Mouse (Mus musculus): ENCODE data around the gene Nr1i2.
"Not testable (repeated sequence)": the region's sequence is repeated elsewhere in the genome, so short reads cannot be mapped to it uniquely, and the experiment has no call there.

Gene Nr1i2

DNA sequence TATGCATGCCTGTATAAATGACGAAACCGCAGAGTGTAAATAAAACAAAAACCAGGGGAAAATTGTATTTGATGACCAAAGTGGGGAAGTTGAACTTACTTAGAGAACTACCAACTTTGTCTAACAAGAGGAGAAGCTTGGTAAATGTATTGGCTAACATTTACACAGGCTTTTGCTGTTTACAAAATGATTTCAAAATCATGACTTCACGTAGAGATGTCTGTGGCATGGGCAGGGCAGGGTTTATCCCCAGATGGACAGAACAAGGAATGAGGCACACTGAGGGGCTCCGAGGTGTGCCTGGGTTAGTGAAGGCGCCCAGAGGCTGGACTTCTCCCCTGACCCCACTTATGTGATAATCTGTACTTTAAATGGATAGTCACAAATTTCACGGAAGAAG, 7.3 kb downstream of the Nr1i2 start:
- no peak for DNase-seq (ENCODE audit: low spot score in 2 of 2)

DNA sequence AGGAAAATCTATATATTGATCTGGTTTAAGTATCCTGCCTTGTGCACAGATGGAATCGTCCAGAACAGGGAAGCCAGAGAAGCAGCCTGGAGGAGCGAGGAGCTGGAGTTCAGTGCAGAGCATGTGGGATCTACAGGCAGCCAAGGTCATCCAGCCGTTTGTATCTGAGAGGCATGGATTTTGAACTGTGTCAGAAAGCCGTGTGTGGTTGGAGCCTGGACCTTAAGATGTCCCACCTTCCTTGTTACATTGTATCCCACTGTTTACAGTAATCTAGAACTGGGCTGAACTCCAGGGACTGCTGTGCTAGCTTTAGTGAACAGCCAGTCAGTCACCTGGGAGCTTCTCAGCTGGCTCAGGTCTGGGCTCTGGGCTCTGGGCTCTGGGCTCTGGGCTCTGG, 8.1 kb downstream of the Nr1i2 start:
- DNase-seq (ENCODE audit: low spot score in 2 of 2), result no peak

DNA sequence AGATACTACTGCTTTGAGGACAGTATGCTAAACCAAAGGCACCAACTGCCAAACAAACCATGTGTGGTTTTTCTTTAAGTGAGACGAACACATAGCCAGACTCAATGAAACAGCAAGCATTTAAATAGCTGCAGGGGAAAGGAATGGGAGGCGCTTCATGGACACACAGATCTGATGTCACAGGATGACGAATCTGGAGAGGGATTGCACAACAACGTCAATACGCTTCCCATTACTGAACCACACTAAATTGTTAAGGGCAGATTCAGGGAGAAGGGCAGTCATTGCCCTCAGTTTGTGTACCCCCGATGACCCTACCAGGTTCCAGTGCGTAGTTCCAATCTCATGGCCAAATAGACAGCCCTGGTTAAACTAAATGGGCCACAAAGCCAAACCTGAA, 8.8 kb downstream of the Nr1i2 start:
- no peak for DNase-seq (ENCODE audit: low spot score in 2 of 2)

DNA sequence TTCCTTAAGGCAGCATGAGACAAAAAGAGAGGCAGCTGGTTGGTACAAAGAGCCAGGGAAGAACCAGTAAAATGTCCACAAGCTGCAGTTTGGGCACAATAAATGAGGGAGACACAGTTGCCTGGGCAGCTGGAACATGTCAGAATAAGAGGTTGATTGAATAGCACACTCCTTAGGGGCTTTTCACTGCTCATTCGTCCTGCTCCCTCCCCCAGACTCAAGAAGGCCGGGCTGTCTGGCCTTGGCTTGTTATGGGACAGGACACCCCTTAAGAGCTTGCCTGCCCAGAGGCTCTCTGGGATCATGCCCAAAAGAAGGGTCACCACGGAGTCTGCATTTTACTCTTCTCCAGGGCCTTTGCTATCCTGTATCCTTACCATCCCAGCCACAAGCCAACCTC, 11.3 kb downstream of the Nr1i2 start:
- no peak for DNase-seq (ENCODE audit: low spot score in 2 of 2)

DNA sequence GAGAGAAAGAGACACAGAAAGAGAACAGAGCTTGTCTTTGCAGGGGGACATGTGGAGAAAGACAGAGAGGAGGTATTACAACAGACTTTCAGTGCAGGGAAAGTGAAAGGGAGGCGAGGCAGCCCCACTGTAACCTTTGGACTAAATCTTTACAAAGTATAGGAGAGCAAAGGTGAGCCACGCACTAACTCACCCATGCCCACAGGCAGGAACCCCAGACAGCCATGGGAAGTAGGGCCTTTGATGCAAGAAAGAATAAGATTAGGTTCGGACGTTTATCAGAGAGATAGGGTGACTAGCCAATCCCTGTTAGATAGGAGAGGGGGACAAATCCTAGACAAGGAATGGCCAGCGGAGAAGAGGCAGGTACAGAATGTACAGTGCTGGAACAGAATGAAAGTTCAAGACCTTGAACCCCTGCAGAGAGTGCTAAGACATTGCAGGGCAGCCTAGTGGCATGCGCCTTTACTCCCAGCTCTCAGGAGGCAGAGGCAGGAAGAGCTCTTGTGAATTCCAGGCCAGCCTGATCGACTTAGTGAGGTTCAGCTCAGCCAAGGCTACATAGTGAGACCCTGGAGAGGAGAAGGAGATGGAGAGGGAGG, 12.0 kb downstream of the Nr1i2 start:
- no peak for DNase-seq (ENCODE audit: low spot score in 2 of 2)

DNA sequence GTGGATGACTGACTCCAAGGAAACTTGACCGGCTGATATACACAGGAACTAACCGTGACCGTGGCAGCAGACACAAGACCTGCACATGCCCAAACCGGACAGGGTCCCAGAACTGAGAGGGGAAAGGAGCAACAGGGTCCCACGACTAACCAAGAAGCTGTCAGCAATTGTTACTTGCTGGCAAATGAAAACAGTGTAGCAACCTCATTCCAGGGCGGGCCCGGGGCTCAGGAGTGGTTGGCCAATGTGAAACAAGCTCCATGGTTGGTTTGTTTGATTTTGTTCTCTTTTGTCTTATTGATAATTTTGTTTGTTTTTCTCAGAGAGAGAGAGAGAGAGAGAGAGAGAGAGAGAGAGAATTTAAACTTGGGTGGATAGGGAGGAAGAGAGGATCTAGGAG, 13.7 kb downstream of the Nr1i2 start:
- no peak for DNase-seq (ENCODE audit: low spot score in 2 of 2)

DNA sequence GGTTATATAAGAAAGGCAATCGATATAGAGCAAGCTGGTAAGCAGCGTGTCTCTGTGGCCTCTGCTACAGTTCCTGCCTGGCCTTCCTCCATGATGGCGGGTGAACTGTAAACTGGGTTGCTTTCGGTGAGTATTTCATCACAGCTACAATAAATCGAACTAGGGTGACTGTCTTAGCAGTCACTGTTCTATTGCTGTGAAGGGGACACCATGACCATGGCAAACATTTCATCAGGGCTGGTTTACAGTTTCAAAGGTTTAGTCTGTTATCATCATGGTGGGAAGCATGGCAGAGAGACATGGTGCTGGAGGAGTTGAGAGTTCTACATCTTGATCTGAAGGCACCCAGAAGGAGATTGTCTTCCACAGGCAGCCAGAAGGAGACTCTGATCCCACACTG, 14.8 kb downstream of the Nr1i2 start:
- no peak for DNase-seq (ENCODE audit: low spot score in 2 of 2)

DNA sequence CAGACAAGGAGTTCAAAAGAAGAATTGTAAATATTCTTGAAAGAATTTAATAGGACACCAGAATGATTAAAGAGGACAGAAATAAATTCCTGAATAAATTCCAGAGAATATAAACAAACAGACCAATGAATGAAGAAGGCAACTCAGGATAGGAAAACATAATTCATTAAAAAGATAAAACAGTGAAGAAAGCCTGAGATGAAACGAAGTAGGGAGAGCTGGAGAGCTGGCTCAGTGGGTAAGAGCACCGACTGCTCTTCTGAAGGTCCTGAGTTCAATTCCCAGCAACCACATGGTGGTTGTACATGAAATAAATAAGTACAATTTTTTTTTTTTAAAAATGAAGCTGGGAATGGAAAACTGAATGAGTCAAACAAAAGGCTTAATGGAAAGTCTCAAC, 19.9 kb downstream of the Nr1i2 start:
- DNase-seq (ENCODE audit: low spot score in 2 of 2), result no peak

DNA sequence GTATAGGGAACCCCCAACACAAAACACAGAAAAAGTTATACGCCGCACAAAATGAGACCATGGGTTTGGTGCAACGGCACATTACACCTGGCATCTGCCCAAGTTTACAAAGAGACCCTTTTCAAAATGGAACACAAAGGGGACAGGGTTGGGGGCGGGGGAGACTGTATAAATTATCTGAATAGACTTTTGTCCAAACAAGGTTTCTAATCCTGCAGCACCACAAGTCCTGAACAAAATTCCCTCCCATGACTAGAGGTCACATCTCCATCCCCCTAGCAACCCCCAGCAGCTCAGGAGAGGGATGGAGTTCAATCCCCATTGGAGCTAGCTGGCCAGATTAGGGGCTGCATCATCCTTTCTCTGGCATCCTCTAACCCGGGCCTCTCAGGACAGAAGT, 22.1 kb downstream of the Nr1i2 start:
- DNase-seq (ENCODE audit: low spot score in 2 of 2), result no peak

DNA sequence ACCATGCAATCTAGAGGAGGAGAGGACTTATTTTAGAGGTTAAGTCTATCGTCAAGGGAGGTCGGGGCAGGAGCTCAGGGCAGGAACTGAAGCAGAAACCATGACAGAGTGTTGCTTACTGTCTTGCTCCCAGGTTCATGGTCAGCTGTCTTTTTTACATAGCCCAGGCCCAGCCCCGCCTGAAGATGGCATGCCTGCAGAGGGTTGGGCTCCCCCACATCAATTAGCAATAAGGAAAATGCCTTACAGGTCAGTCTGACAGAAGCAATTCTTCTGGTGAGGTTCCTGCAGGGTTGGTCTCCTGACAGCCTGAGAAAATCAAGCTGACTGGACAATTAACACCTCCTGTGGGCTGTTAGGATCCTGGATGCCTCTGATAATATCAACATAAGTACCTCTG, 23.0 kb downstream of the Nr1i2 start:
- DNase-seq (ENCODE audit: low spot score in 2 of 2), result no peak

DNA sequence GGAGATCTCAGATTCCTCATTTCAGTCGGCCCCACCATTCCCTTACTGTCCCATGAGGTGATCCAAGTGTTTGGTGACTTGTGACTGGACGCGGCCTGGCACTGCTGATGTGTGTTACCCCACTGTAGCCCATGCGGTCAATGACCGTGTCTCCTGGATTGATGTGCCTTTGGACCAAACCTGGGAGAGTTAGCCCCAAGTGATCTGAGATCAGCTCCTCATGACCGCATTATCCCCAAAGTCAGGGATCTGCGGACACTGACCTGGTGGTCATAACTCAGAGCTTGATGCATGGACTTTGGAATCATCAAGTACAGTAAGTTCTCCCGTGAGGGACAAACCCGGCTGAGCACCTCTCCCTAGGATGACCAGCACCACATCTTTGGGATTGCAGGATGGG, 38.7 kb downstream of the Nr1i2 start:
- DNase-seq (ENCODE audit: low spot score in 2 of 2), result no peak

DNA sequence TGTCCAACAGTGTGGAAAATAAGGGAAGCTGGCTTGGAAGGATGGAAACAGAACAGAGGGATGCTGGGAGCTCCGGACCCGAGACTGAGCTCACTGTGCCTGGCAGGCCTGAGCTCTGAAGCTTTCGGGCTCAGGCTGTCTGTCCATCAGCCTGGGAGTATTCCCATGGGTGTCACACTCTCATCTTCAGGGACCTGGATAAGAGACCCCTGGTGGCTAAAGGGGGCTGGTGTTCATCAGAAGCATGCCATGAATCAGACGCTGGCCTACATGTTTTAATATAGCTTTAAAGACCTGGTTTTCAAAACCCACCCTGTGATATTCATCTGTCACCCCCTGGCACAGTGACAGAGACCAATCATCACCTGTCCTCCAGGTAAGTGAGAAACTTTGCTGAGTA, 39.5 kb downstream of the Nr1i2 start:
- no peak for DNase-seq (ENCODE audit: low spot score in 2 of 2)

DNA sequence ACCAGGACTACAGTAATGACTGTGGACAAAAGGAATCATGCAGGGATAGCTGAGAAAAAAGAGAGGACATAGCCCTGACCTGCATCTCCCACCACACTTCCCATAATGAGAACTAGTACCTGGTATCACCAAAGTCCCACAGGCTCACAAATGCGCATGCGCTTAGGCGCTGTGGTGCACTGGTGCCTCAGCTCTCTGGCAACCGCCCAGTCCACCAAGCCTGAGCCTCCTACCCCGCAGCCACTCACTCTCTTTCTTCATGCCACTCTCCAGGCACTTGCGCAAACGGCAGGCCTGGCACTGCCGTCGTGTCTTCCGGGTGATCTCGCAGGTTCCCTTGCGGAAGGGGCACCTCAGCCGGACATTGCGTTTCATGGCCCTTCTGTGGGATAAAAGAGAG, 40.6 kb downstream of the Nr1i2 start:
- DNase-seq (ENCODE audit: low spot score in 2 of 2), result no peak

DNA sequence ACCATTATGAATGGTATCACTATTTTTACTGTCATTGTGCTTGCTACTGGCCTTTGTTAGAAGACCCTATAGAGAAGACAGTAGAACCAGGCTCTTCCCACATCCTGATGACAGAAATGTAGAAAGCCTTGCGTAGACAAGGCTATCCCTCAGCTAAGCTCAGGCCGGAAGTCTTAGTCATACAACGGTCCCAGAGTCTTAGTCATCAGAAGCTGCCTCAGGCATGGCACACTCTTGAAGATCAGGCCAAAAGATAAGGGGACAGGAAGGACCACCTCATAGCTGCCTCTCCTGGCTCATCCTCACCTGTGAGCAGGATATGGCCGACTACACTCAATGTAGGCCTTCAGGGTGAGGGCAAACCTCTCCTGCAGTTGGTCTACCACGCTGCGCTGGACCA, 44.2 kb downstream of the Nr1i2 start:
- no peak for DNase-seq (ENCODE audit: low spot score in 2 of 2)

DNA sequence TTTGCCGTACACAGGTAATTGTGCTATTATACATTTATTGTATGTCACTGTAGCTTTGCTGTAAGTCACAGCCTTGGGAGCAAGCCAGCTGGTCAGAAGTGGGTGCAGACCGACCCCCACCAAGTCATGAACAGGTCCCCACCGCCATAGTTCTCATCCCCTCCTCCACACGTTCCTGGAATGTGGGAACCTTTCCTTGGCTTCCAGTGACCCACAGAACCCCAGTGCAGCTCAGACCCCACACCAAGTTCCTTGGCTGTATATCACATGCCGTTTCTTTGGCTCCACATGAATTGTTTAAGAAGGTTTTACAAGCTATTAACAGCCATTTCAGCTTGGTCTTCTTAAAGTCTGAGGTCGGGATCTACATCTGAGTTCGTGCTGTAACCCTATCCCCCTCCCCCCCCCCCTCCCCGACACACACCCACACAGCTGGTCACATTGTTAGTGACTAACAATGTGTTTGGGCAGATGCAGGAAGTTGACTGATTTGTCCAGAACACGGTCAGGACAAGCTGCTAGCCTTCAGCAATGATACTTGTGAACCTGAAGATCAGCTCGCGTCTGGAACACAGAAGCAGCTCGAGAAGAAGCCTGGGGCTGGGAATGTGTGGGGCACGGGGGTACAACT, 46.2 kb downstream of the Nr1i2 start:
- DNase-seq (ENCODE audit: low spot score in 2 of 2), result no peak

DNA sequence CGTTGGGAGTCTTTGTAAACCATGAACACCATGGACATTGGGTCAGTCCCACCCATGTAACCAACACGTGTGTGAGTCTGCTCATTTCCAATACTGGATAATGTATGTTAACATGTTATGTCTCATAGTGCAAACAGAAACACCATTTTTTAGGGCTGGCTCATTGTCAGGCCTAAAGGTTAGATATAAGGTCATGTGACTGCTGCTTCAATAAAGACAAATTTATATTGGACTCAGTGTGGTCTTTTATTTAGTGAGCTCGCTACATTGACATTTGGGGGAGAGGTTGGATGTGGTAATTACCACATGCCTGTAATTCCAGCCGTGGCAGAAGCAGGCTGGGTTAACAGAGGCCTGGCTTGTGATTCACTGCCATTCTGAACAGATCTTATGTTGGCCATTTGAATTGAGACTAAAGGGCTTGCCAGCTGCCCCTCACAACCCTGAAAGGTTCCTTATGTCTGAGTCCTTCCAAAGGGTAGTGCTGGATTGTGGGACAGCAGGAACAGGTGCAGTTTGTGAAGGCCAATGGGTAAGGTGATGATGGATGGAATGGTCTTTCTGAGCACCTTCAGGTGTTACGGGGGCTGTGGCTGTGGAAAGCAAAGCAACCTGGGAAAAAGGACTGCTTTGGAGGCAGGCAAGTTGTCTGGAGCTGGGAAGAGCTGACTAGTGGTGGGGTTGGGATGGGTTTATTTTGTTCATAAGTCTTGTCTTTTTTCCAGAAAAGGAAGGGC, 48.6 kb downstream of the Nr1i2 start:
- no peak for DNase-seq (ENCODE audit: low spot score in 2 of 2)

DNA sequence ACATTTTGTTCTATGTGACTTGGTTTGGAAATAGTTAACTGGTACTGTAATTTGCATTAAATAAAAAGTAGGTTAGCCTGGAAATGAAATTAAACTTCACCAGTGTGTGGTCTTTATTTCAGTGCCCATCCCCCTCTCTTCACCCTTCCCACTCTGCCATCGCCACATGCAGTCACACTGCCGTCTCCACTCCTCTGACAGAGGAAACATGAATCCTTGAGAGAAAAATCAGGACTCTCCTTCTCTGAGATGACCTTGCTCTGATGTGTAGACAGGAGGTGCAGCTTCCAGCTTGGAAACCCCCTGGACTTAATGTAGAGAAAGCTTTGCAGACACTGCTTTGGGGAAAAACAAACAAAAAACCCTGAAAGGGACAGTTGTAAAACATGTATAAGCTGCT, 49.2 kb downstream of the Nr1i2 start:
- DNase-seq (ENCODE audit: low spot score in 2 of 2), result no peak

DNA sequence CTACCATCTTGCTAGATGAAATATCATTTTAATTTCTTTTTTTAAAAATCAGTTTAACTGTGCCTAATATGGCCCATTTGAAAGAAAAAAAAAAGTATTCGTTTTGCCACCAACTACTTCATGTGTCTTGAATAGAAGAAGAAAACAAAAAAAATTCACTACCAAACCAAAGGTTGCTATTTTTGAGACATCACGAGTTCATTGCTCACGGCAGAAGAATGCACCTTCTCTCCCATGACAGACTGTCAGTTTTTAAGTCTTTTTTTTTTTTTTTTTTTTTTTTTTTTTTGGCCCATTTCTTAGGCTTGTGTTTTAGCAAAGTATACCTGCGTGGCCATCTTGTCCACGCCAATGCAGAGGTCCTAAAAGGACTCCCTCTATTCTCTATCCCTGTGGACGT, 50.5 kb downstream of the Nr1i2 start:
- no peak for DNase-seq (ENCODE audit: low spot score in 2 of 2)

DNA sequence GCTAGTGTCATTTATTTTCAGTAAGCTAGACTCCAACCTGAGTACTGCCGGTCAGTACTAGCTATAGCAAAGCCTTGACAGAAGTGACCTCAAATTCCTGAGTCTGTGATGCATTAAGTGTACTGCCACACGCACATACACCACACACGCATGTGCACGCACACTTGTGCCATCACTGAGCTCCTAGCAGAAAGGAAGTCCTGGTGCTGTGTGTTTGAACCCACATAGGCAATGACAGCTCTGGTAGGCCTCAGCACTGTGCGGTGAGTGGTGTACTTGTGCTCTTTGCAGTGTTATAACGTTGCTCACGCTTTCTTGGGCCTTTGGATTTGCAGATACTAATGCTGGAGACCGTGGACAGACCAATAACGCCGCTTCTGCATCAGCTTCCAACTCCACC, 54.5 kb downstream of the Nr1i2 start:
- DNase-seq (ENCODE audit: low spot score in 2 of 2), result peak in 1 of 2 experiments; percentile 23

DNA sequence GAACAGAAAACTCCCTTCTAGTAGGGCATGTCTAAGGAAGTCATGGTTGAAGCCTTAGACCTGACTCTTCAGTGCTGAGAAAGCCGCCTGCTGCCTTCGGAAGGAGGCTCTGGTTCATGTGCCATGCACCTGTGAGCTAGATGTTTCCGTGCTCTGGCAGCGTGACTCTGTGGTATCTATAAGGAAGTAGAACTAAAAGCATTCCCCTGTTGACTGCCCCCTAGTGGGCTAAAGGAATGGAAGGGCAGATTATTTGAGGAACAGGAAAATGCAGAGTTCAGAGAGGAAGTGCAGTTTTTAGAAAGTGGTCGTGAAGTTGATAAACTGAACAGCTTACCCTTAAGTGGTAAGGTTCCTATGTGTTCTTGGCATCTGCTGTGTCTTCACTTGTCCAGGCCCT, 54.9 kb downstream of the Nr1i2 start:
- peak in 1 of 2 experiments; percentile 55 for DNase-seq (ENCODE audit: low spot score in 2 of 2)

DNA sequence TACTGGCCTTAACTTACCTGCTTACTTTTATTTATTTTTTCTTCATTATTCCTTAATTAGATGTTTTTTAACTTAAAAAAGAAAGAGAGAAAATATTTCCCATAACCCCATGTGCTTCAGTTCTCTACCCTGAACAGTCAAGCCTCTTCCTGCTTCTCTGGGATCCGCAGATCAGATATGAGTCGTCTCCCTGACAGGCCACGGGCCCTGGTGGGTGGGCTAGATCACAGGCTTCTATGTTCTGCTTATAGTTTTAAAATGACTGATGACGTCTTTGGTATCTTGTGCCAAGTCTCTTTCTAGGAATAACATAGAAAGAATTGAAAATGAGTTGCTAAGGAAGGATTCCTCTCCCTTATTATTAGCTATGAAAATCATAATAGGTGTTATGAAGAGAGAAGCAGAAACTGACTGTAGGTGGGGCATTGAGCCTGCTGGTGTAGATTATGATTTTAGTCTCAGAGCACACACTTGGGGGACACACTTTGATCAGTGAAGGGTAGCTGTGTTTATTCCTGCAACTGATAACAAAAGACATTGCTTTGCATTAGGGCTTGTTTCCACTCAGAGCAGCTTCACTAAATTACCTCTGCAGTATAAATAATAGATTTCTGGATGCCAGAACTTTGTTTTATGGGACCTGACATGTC, 57.6 kb downstream of the Nr1i2 start:
- no peak for DNase-seq (ENCODE audit: low spot score in 2 of 2)

DNA sequence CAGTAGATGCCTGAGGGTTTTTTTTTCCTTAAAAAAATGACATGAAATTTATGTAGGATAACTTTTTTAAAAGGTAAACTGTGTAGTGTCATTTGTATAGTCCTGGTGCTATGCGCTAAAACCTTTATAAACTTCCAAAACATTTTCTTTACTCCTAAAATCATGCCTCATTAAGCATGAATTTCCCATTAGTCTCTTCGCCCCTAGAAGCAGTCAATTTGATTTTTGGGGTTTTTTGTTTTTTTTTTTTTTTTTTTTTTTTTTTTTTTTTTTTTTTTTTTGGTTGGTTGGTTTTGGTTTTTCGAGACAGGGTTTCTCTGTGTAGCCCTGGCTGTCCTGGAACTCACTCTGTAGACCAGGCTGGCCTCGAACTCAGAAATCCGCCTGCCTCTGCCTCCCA, 72.1 kb downstream of the Nr1i2 start:
- not testable (repeated sequence) for DNase-seq (ENCODE audit: low spot score in 2 of 2)

DNA sequence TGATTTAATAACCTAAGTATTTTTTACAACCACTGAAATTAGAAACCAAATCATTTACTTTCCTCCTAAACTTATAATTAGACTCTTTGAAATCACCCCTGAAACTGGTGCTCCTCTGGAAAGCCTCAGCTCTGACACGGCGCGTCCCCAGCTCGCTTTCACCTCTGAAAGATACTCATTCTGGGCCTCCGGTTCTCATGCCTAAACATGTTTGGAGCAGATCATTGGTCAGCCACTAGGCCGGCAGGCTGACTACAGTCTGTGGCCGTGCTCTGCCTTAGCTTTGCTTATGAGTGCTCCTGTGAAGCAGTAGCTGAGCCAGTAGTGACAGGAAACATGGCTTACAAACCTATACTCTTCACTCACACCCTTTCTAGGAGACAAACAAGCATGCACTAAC, 89.4 kb downstream of the Nr1i2 start:
- DNase-seq (ENCODE audit: low spot score in 2 of 2), result no peak

Measured in right cerebral cortex, postnatal 10 days (tissue).